Mouse (Mus musculus) cortical plate, adult 2 months (tissue): ENCODE data around the gene Scube1. TPM values are rescaled to one million over a fixed set of nuclear protein-coding genes. Genes with fewer than 3 reads are reported as not detected.

Source experiments
- H3K27ac ChIP-seq: fragments of 200-500 bp; 2 replicates; pipeline ENCODE4 v1.5.1; 2012; ENCODE audit warnings: low read length, control low read depth, inconsistent platforms; ENCODE audit not compliant: insufficient read depth
- H3K4me1 ChIP-seq: fragments of 200-500 bp; 2 replicates; pipeline ENCODE4 v1.6.1; 2011; ENCODE audit warnings: low read length; ENCODE audit not compliant: control insufficient read depth, insufficient read depth
- H3K4me3 ChIP-seq: fragments of 200-500 bp; 2 replicates; pipeline ENCODE4 v1.5.1; 2011; ENCODE audit warnings: mild to moderate bottlenecking, low read length, control low read depth; ENCODE audit not compliant: insufficient read depth
- CTCF ChIP-seq: fragments of 200-500 bp; IDR thresholded peaks from 2 replicates; pipeline ENCODE4 v1.5.1; 2011; ENCODE audit warnings: mild to moderate bottlenecking, control low read depth, low read length; ENCODE audit not compliant: insufficient read depth; ENCODE audit errors: extremely low read depth
- POLR2A ChIP-seq: fragments of 200-500 bp; IDR thresholded peaks from 2 replicates; pipeline ENCODE4 v1.6.1; 2011; ENCODE audit warnings: mild to moderate bottlenecking, low read length, control low read depth; ENCODE audit not compliant: insufficient read depth; ENCODE audit errors: extremely low read depth
- polyA plus RNA-seq: library from polyadenylated mRNA; depleted of rRNA; stranded (reverse); fragments of >200 nt; gene quantifications from 2 replicates; pipeline ENCODE4 v1.2.3, GENCODE M21; 2012

Scube1 gene
- polyA plus RNA-seq, 1 experiment, result 26.7 TPM

- TF ChIP-seq POLR2A, result no peak
- no peak for TF ChIP-seq CTCF
- Histone ChIP-seq H3K27ac (no peak overlapping the region), H3K4me1 (0 out of 2 replicates have a peak, but pooled peaks cover 2% of the 10 kb centered on the region), H3K4me3 (peak overlapping the region; percentile 72)
These were observed 130.9 kb downstream of the Scube1 start for GRCm38 (mm10) chr15:83593702-83594512.

GRCm38 (mm10) chr15:83593189-83593585 lies 131.6 kb downstream of the Scube1 start:
- H3K4me3 ChIP-seq, result no peak overlapping the region; the same call in 1 of the 2 replicates
- TF ChIP-seq POLR2A (no peak), CTCF (no peak)
- 0 out of 2 replicates have a peak, but pooled peaks cover 2% of the 10 kb centered on the region for H3K4me1 ChIP-seq
- no peak overlapping the region for H3K27ac ChIP-seq

- no peak overlapping the region; the same call in 1 of the 2 replicates for H3K4me3 ChIP-seq
- no peak overlapping the region for H3K27ac ChIP-seq
- no peak for TF ChIP-seq CTCF
- no peak for TF ChIP-seq POLR2A
- 0 out of 2 replicates have a peak, but pooled peaks cover 2% of the 10 kb centered on the region for H3K4me1 ChIP-seq
These were observed 132.3 kb downstream of the Scube1 start for GRCm38 (mm10) chr15:83592260-83593188.

GRCm38 (mm10) chr15:83591758-83592157 lies 133.1 kb downstream of the Scube1 start:
- no peak overlapping the region for H3K27ac ChIP-seq
- no peak for TF ChIP-seq CTCF
- H3K4me1 ChIP-seq, result 0 out of 2 replicates have a peak, but pooled peaks cover 2% of the 10 kb centered on the region
- no peak overlapping the region for H3K4me3 ChIP-seq

GRCm38 (mm10) chr15:83590841-83591240 lies 134.0 kb downstream of the Scube1 start:
- TF ChIP-seq POLR2A (no peak), CTCF (no peak)

GRCm38 (mm10) chr15:83584741-83585220 lies 140.0 kb downstream of the Scube1 start:
- no peak overlapping the region for H3K4me3 ChIP-seq
- H3K27ac ChIP-seq, result no peak overlapping the region
- H3K4me1 ChIP-seq, result no peaks in the 10 kb centered on the region
- TF ChIP-seq POLR2A, result no peak
- no peak for TF ChIP-seq CTCF

More at GRCm38 (mm10) chr15:83590841-83591240, 134.0 kb downstream of the Scube1 start:
- H3K27ac ChIP-seq, result no peak overlapping the region
- H3K4me1 ChIP-seq, result 0 out of 2 replicates have a peak, but pooled peaks cover 2% of the 10 kb centered on the region
- H3K4me3 ChIP-seq, result no peak overlapping the region

- H3K4me1 ChIP-seq, result no peaks in the 10 kb centered on the region
- TF ChIP-seq POLR2A (no peak), CTCF (peak; percentile 44)
These were observed 141.2 kb downstream of the Scube1 start for GRCm38 (mm10) chr15:83583419-83584156.

GRCm38 (mm10) chr15:83582931-83583330 lies 141.9 kb downstream of the Scube1 start:
- Histone ChIP-seq H3K4me1 (no peaks in the 10 kb centered on the region), H3K27ac (no peak overlapping the region), H3K4me3 (no peak overlapping the region)
- TF ChIP-seq CTCF (no peak), POLR2A (no peak)

More at GRCm38 (mm10) chr15:83583419-83584156, 141.2 kb downstream of the Scube1 start:
- Histone ChIP-seq H3K4me3 (no peak overlapping the region), H3K27ac (no peak overlapping the region)

- Histone ChIP-seq H3K27ac (no peak overlapping the region), H3K4me1 (no peaks in the 10 kb centered on the region), H3K4me3 (no peak overlapping the region)
- no peak for TF ChIP-seq POLR2A
- TF ChIP-seq CTCF, result no peak
These were observed 148.2 kb downstream of the Scube1 start for GRCm38 (mm10) chr15:83576651-83577050.
